20 mouse cellular contexts compared by ENCODE assay signal in the genomic region with DNA sequence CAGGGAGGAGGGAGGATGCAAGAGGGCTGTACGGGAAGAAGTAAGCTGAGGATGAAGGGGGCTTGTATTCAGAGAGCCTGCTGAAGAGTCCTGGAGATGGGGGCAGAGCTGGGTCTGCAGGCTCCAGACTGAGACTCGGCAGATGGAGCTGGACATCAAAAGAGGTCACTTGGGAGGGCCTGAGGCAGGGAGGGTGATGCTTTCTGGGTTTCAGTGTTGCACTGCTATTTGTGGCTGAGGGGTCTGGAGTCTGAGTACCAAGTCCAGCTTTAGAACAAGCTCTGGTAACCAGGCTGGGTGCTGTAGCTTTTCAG. TPM values are rescaled to one million over a fixed set of nuclear protein-coding genes. Genes with fewer than 3 reads are reported as not detected.
DNase-seq lines count a peak whose midpoint lies in the region; ATAC-seq and TF ChIP-seq lines count a peak whose summit lies in the region.
"Had no signal": no experiment of that assay in that cellular context is flagged by ENCODE, and none has a peak within 500 bp of the region (broad histone marks: within the 10 kb centered on the region; RNA-seq: fewer than 3 reads in every experiment).

No protein-coding gene starts in this region.

- 56% methylated on average over 2 of the region's 2 CpGs for WGBS in intestine, embryonic 14.5 days
- 56% methylated on average over 2 of the region's 2 CpGs for WGBS in intestine, postnatal 0 days
- 31% methylated on average over 2 of the region's 2 CpGs for WGBS in midbrain, postnatal 0 days
- 35% methylated on average over 2 of the region's 2 CpGs for WGBS in midbrain, embryonic 11.5 days
- 15% methylated on average over 2 of the region's 2 CpGs for WGBS in embryonic facial prominence, embryonic 11.5 days

- H3K27me3 ChIP-seq in intestine, embryonic 14.5 days (replicated peaks; ENCODE audit: control insufficient read depth, insufficient read depth, low read length): peaks cover 22% of the 10 kb centered on the region
- peaks cover 13% of the 10 kb centered on the region; the same call in 1 of the 2 replicates for H3K27me3 ChIP-seq in intestine, postnatal 0 days (replicated peaks; ENCODE audit: control insufficient read depth, insufficient read depth, low read length)
- peaks cover 10% of the 10 kb centered on the region for H3K27me3 ChIP-seq in midbrain, postnatal 0 days (ENCODE audit: insufficient read depth, low read length)
- peaks cover 12% of the 10 kb centered on the region; the same call in 1 of the 2 replicates for H3K27me3 ChIP-seq in midbrain, embryonic 11.5 days (ENCODE audit: control insufficient read depth, insufficient read depth, low read length)
- no peaks in the 10 kb centered on the region; the same call in 1 of the 2 replicates for H3K27me3 ChIP-seq in embryonic facial prominence, embryonic 11.5 days (ENCODE audit: control insufficient read depth, insufficient read depth, low read length)

- no peak overlapping the region for H3K4me2 ChIP-seq in intestine, embryonic 14.5 days (ENCODE audit: low read length)
- no peak overlapping the region for H3K4me2 ChIP-seq in intestine, postnatal 0 days (replicated peaks; ENCODE audit: low read depth)
- no peak overlapping the region for H3K4me2 ChIP-seq in midbrain, postnatal 0 days (ENCODE audit: low read depth, low read length, poor library complexity, severe bottlenecking)
- H3K4me2 ChIP-seq in midbrain, embryonic 11.5 days: no peak overlapping the region
- no peak overlapping the region for H3K4me2 ChIP-seq in embryonic facial prominence, embryonic 11.5 days (ENCODE audit: low read depth, low read length)
- H3K4me2 ChIP-seq: forebrain, embryonic 15.5 days; hindbrain, embryonic 14.5 days; intestine, embryonic 15.5 days; kidney, embryonic 15.5 days; limb, embryonic 15.5 days had no signal

- H3K36me3 ChIP-seq in intestine, embryonic 14.5 days (ENCODE audit: control insufficient read depth, insufficient read depth, low read length): no peaks in the 10 kb centered on the region
- H3K36me3 ChIP-seq in intestine, postnatal 0 days (ENCODE audit: control insufficient read depth, insufficient read depth): no peaks in the 10 kb centered on the region
- no peaks in the 10 kb centered on the region for H3K36me3 ChIP-seq in midbrain, postnatal 0 days (ENCODE audit: insufficient read depth, low read length)
- H3K36me3 ChIP-seq in midbrain, embryonic 11.5 days (ENCODE audit: control insufficient read depth, insufficient read depth, low read length): no peaks in the 10 kb centered on the region
- H3K36me3 ChIP-seq in embryonic facial prominence, embryonic 11.5 days (replicated peaks; ENCODE audit: control insufficient read depth, insufficient read depth, low read depth, low read length): no peaks in the 10 kb centered on the region
- H3K36me3 ChIP-seq: forebrain, embryonic 15.5 days; G1E; intestine, embryonic 15.5 days; kidney, embryonic 15.5 days; limb, embryonic 15.5 days had no signal

- no peak for ATAC-seq in intestine, embryonic 14.5 days (replicated peaks; ENCODE audit: low FRiP score, low TSS enrichment, low read depth)
- ATAC-seq in intestine, postnatal 0 days: no peak
- ATAC-seq in midbrain, postnatal 0 days (ENCODE audit: low FRiP score): no peak
- ATAC-seq in midbrain, embryonic 11.5 days (ENCODE audit: low FRiP score): no peak
- no peak for ATAC-seq in embryonic facial prominence, embryonic 11.5 days (replicated peaks; ENCODE audit: insufficient number of reproducible peaks, low FRiP score, low TSS enrichment, low read depth)
- ATAC-seq: activated CD4-positive, CD25-positive, alpha-beta regulatory T cell, adult 4 months; forebrain, embryonic 15.5 days; intestine, embryonic 15.5 days had no signal

- H3K4me1 ChIP-seq in intestine, embryonic 14.5 days (replicated peaks; ENCODE audit: control insufficient read depth, insufficient read depth, low read length): no peaks in the 10 kb centered on the region; the same call in 1 of the 2 replicates
- no peaks in the 10 kb centered on the region for H3K4me1 ChIP-seq in intestine, postnatal 0 days (replicated peaks; ENCODE audit: control insufficient read depth, insufficient read depth, low read length)
- 0 out of 2 replicates have a peak, but pooled peaks cover 3% of the 10 kb centered on the region for H3K4me1 ChIP-seq in midbrain, postnatal 0 days (ENCODE audit: insufficient read depth, low read length)
- H3K4me1 ChIP-seq in midbrain, embryonic 11.5 days (ENCODE audit: control insufficient read depth, insufficient read depth, low read length): 0 out of 2 replicates have a peak, but pooled peaks cover 2% of the 10 kb centered on the region
- peaks cover 3% of the 10 kb centered on the region; the same call in 1 of the 2 replicates for H3K4me1 ChIP-seq in embryonic facial prominence, embryonic 11.5 days (ENCODE audit: control insufficient read depth, insufficient read depth, low read length)

- H3K4me3 ChIP-seq in intestine, embryonic 14.5 days (ENCODE audit: low read depth, low read length): no peak overlapping the region
- no peak overlapping the region for H3K4me3 ChIP-seq in intestine, postnatal 0 days (ENCODE audit: low read depth, low read length)
- H3K4me3 ChIP-seq in midbrain, postnatal 0 days (ENCODE audit: low read depth, low read length): no peak overlapping the region
- no peak overlapping the region for H3K4me3 ChIP-seq in midbrain, embryonic 11.5 days (ENCODE audit: low read depth, low read length)
- no peak overlapping the region for H3K4me3 ChIP-seq in embryonic facial prominence, embryonic 11.5 days (ENCODE audit: low read depth, low read length)
- H3K4me3 ChIP-seq: forebrain, embryonic 15.5 days; intestine, embryonic 15.5 days; kidney, embryonic 15.5 days; limb, embryonic 15.5 days; megakaryocyte, embryonic 14.5 days had no signal

- no peak overlapping the region for H3K27ac ChIP-seq in intestine, embryonic 14.5 days (ENCODE audit: low read depth)
- H3K27ac ChIP-seq in intestine, postnatal 0 days (ENCODE audit: low read depth, low read length): no peak overlapping the region
- H3K27ac ChIP-seq in midbrain, postnatal 0 days (ENCODE audit: low read depth, low read length): no peak overlapping the region
- H3K27ac ChIP-seq in midbrain, embryonic 11.5 days (ENCODE audit: low read depth, low read length): no peak overlapping the region
- H3K27ac ChIP-seq in embryonic facial prominence, embryonic 11.5 days (replicated peaks; ENCODE audit: low read depth, low read length): peak overlapping the region; percentile 16; the same call in 1 of the 2 replicates
- H3K27ac ChIP-seq: forebrain, embryonic 15.5 days; hindbrain, embryonic 14.5 days; intestine, embryonic 15.5 days; kidney, embryonic 15.5 days; limb, embryonic 15.5 days had no signal

- DNase-seq in cerebellum, adult 9-10 months: peak; percentile 63
- DNase-seq in cerebellum, postnatal 4 days (ENCODE audit: low spot score in 2 of 2): no peak
- peak; percentile 41 for DNase-seq in intestine, embryonic 14.5 days (ENCODE audit: low spot score)
- no peak for DNase-seq in midbrain, postnatal 0 days (ENCODE audit: low spot score)
- no peak for DNase-seq in midbrain, embryonic 11.5 days (ENCODE audit: low spot score, missing footprints)
- DNase-seq in embryonic facial prominence, embryonic 11.5 days (ENCODE audit: low spot score): no peak
- no peak for DNase-seq in retina, postnatal 1 day
- DNase-seq: adrenal gland, postnatal 14 days; heart, postnatal 10 days; lung, adult 2 months had no signal

- no peak for TF ChIP-seq CTCF in intestine, postnatal 0 days (IDR thresholded peaks at IDR 0.05; ENCODE audit: low read depth)
- no peak for TF ChIP-seq CTCF in midbrain, postnatal 0 days (IDR thresholded peaks at IDR 0.05)

- H3K9ac ChIP-seq in intestine, embryonic 14.5 days (ENCODE audit: low read length): no peak overlapping the region
- H3K9ac ChIP-seq in intestine, postnatal 0 days (ENCODE audit: low read depth, low read length): no peak overlapping the region
- H3K9ac ChIP-seq in midbrain, postnatal 0 days (replicated peaks; ENCODE audit: low read length, poor library complexity, severe bottlenecking): 0 out of 2 replicates have a peak overlapping the region, but pooled peaks have one; percentile 8
- no peak overlapping the region for H3K9ac ChIP-seq in midbrain, embryonic 11.5 days (ENCODE audit: low read length)
- H3K9ac ChIP-seq in embryonic facial prominence, embryonic 11.5 days (replicated peaks; ENCODE audit: low read length): no peak overlapping the region
- H3K9ac ChIP-seq: forebrain, embryonic 15.5 days; hindbrain, embryonic 14.5 days; intestine, embryonic 15.5 days; kidney, embryonic 15.5 days; limb, embryonic 15.5 days had no signal

- H3K9me3 ChIP-seq in intestine, embryonic 14.5 days (ENCODE audit: control insufficient read depth, low read length): no peaks in the 10 kb centered on the region
- no peaks in the 10 kb centered on the region for H3K9me3 ChIP-seq in intestine, postnatal 0 days (ENCODE audit: control insufficient read depth)
- no peaks in the 10 kb centered on the region for H3K9me3 ChIP-seq in midbrain, postnatal 0 days (ENCODE audit: low read length)
- no peaks in the 10 kb centered on the region for H3K9me3 ChIP-seq in midbrain, embryonic 11.5 days (ENCODE audit: control insufficient read depth, low read length)
- no peaks in the 10 kb centered on the region for H3K9me3 ChIP-seq in embryonic facial prominence, embryonic 11.5 days (replicated peaks; ENCODE audit: control insufficient read depth, low read length)
- H3K9me3 ChIP-seq: forebrain, embryonic 15.5 days; intestine, embryonic 15.5 days; kidney, embryonic 15.5 days; limb, embryonic 15.5 days had no signal

RNA-seq across cellular contexts. Expression of a gene that starts 2.6 kb away (rescaled TPM):
- polyA plus RNA-seq in intestine, embryonic 14.5 days (2014; fragmentation: Nextera tagmentation; extraction: Ambion mirVana): 2.3 and 3.3 TPM in 2 replicates
- polyA plus RNA-seq in intestine, postnatal 0 days (2015; fragmentation: Nextera tagmentation; extraction: Ambion mirVana): 2.2 and 2.3 TPM in 2 replicates
- total RNA-seq in midbrain, postnatal 0 days (2014; rRNA removed): 105 and 130 TPM in 2 replicates
- polyA plus RNA-seq in midbrain, postnatal 0 days (2015; fragmentation: Nextera tagmentation; extraction: Ambion mirVana): 94.2 and 96.5 TPM in 2 replicates
- polyA plus RNA-seq in midbrain, embryonic 11.5 days (2014; fragmentation: Nextera tagmentation; extraction: Ambion mirVana): 11.7 and 13.9 TPM in 2 replicates
- 5.6 and 8.0 TPM in 2 replicates for polyA plus RNA-seq in embryonic facial prominence, embryonic 11.5 days (2014; fragmentation: Nextera tagmentation; extraction: Ambion mirVana)
- total RNA-seq: gastrocnemius, postnatal 36 days had no signal
- polyA plus RNA-seq: G1E had no signal

RNA-seq across cellular contexts. Expression of a gene that starts 43.1 kb away (rescaled TPM):
- 20.7 and 20.9 TPM in 2 replicates for polyA plus RNA-seq in intestine, embryonic 14.5 days (2014; fragmentation: Nextera tagmentation; extraction: Ambion mirVana)
- polyA plus RNA-seq in intestine, postnatal 0 days (2015; fragmentation: Nextera tagmentation; extraction: Ambion mirVana): 4.9 and 5.9 TPM in 2 replicates
- total RNA-seq in midbrain, postnatal 0 days (2014; rRNA removed): 17.4 and 17.5 TPM in 2 replicates
- polyA plus RNA-seq in midbrain, postnatal 0 days (2015; fragmentation: Nextera tagmentation; extraction: Ambion mirVana): 12.9 and 14.8 TPM in 2 replicates
- polyA plus RNA-seq in midbrain, embryonic 11.5 days (2014; fragmentation: Nextera tagmentation; extraction: Ambion mirVana): 16.3 and 17.6 TPM in 2 replicates
- polyA plus RNA-seq in embryonic facial prominence, embryonic 11.5 days (2014; fragmentation: Nextera tagmentation; extraction: Ambion mirVana): 18.8 and 22.9 TPM in 2 replicates

Comparison
In these comparisons a context has a peak if more than half of its experiments do, and no peak if none do; other contexts are left out.
1. DNase-seq: peak in cerebellum, adult 9-10 months (single experiment) and intestine, embryonic 14.5 days (single experiment); none in cerebellum, postnatal 4 days (0 of 2), midbrain, postnatal 0 days (single experiment), midbrain, embryonic 11.5 days (single experiment), embryonic facial prominence, embryonic 11.5 days (single experiment) and retina, postnatal 1 day (single experiment).